Mouse (Mus musculus) erythroblast, embryonic 14.5 days (primary cell): ENCODE measurements around the gene Slc8b1. TPM values are rescaled to one million over a fixed set of nuclear protein-coding genes. Genes with fewer than 3 reads are reported as not detected.

Experiments
- H3K27me3 ChIP-seq: 2 replicates; pipeline ENCODE4 v1.6.1; 2012; ENCODE audit warnings: inconsistent platforms; ENCODE audit not compliant: control insufficient read depth
- H3K36me3 ChIP-seq: 2 replicates; pipeline ENCODE4 v1.6.1; 2012; ENCODE audit warnings: mild to moderate bottlenecking, inconsistent platforms; ENCODE audit not compliant: control insufficient read depth
- H3K4me1 ChIP-seq: 2 replicates; pipeline ENCODE4 v1.6.1; 2012; ENCODE audit warnings: inconsistent platforms; ENCODE audit not compliant: control insufficient read depth
- H3K4me3 ChIP-seq: replicated peaks from 2 replicates; pipeline ENCODE3; 2012; ENCODE audit warnings: moderate library complexity, mild to moderate bottlenecking, inconsistent platforms
- H3K9me3 ChIP-seq: 2 replicates; pipeline ENCODE4 v1.6.1; 2012; ENCODE audit warnings: low read length, inconsistent platforms, mixed read lengths; ENCODE audit not compliant: control insufficient read depth
- GATA1 ChIP-seq: IDR thresholded peaks from 2 replicates; pipeline ENCODE4 v1.6.1; 2012; ENCODE audit warnings: low read length, inconsistent platforms, mixed read lengths
- TAL1 ChIP-seq: IDR thresholded peaks from 3 replicates; pipeline ENCODE4 v1.6.1; 2012; ENCODE audit warnings: low read length, inconsistent platforms, mixed read lengths
- polyA plus RNA-seq: library from polyadenylated mRNA; stranded (reverse); fragments of >175 nt; gene quantifications from 2 replicates; pipeline ENCODE4 v1.2.3, GENCODE M21; 2012

The Slc8b1 gene
- polyA plus RNA-seq, 1 experiment = 0.02 TPM

- no peak for TF ChIP-seq GATA1
- TF ChIP-seq TAL1 = no peak
- H3K4me1 ChIP-seq = peaks cover 38% of the 10 kb centered on the region
- H3K27me3 ChIP-seq = peaks cover 22% of the 10 kb centered on the region
- no peak overlapping the region for H3K4me3 ChIP-seq
- H3K36me3 ChIP-seq = peaks cover 3% of the 10 kb centered on the region; the same call in 1 of the 2 replicates
- peaks cover 4% of the 10 kb centered on the region; the same call in 1 of the 2 replicates for H3K9me3 ChIP-seq
These were observed 3.8 kb downstream of the Slc8b1 start for GRCm38 (mm10) chr5:120514754-120515153.

DNA sequence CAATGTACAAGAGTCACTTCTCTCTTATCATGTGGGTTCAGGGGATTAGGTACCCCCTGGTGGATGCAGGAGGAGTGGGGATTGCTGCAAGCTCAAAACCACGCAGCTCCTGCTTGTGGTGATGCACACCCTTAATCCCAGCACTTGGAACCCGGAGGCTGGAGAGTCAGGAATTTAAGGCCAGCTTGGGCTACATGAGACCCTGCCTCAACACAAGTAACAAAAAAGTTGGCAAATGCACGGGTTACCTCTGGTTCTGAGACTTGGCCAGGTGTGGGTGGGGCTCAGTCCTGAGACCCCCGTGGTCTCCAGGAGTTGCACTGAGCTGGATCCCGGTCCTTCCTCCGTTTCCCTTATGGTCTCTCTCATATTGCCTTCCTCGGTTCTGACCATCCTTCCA is 4.5 kb downstream of the Slc8b1 start:
- Histone ChIP-seq H3K4me1 (peaks cover 36% of the 10 kb centered on the region), H3K27me3 (peaks cover 20% of the 10 kb centered on the region)
- no peak for TF ChIP-seq GATA1
- TF ChIP-seq TAL1 = no peak

GRCm38 (mm10) chr5:120516221-120516984 is 5.4 kb downstream of the Slc8b1 start:
- TF ChIP-seq GATA1 = no peak
- no peak for TF ChIP-seq TAL1
- no peak overlapping the region for H3K4me3 ChIP-seq
- H3K36me3 ChIP-seq = peaks cover 7% of the 10 kb centered on the region; the same call in 1 of the 2 replicates
- H3K9me3 ChIP-seq = no peaks in the 10 kb centered on the region
- H3K4me1 ChIP-seq = peaks cover 26% of the 10 kb centered on the region
- H3K27me3 ChIP-seq = peaks cover 15% of the 10 kb centered on the region

More for the DNA sequence above, 4.5 kb downstream of the Slc8b1 start:
- Histone ChIP-seq H3K36me3 (peaks cover 4% of the 10 kb centered on the region; the same call in 1 of the 2 replicates), H3K4me3 (no peak overlapping the region), H3K9me3 (peaks cover 4% of the 10 kb centered on the region; the same call in 1 of the 2 replicates)

DNA sequence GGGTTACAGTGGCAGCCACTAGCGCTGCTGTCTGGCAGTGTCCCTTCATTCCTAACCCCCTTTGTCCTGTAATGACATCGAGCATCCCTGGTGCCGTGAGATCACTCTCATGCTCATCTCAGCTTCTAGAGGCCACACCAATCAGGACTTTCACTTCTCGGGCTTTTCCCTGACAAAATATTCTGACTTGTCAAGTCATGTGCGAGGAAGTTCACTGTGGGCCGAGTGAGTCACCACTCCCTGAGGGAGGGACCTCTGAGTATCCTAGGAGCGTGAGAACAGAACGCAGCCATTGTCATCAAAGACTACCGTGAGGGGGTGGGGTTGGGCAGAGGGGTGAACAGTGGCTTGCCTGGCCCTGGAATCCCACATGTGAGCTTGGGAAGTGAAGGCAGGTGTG is 6.6 kb downstream of the Slc8b1 start:
- Histone ChIP-seq H3K4me3 (no peak overlapping the region), H3K36me3 (peaks cover 16% of the 10 kb centered on the region; the same call in 1 of the 2 replicates), H3K27me3 (peaks cover 5% of the 10 kb centered on the region), H3K9me3 (no peaks in the 10 kb centered on the region), H3K4me1 (peaks cover 19% of the 10 kb centered on the region)
- TF ChIP-seq TAL1 (no peak), GATA1 (no peak)

GRCm38 (mm10) chr5:120522649-120523048 is 11.7 kb downstream of the Slc8b1 start:
- peaks cover 4% of the 10 kb centered on the region for H3K9me3 ChIP-seq
- peaks cover 33% of the 10 kb centered on the region for H3K4me1 ChIP-seq
- H3K4me3 ChIP-seq = no peak overlapping the region
- H3K36me3 ChIP-seq = peaks cover 30% of the 10 kb centered on the region
- TF ChIP-seq GATA1 = no peak
- no peak for TF ChIP-seq TAL1
- H3K27me3 ChIP-seq = no peaks in the 10 kb centered on the region

- Histone ChIP-seq H3K4me1 (peaks cover 33% of the 10 kb centered on the region), H3K4me3 (no peak overlapping the region), H3K9me3 (peaks cover 4% of the 10 kb centered on the region), H3K27me3 (no peaks in the 10 kb centered on the region), H3K36me3 (peaks cover 29% of the 10 kb centered on the region)
- TF ChIP-seq TAL1 = no peak
- TF ChIP-seq GATA1 = no peak
These were observed 13.8 kb downstream of the Slc8b1 start for GRCm38 (mm10) chr5:120524736-120525135.

DNA sequence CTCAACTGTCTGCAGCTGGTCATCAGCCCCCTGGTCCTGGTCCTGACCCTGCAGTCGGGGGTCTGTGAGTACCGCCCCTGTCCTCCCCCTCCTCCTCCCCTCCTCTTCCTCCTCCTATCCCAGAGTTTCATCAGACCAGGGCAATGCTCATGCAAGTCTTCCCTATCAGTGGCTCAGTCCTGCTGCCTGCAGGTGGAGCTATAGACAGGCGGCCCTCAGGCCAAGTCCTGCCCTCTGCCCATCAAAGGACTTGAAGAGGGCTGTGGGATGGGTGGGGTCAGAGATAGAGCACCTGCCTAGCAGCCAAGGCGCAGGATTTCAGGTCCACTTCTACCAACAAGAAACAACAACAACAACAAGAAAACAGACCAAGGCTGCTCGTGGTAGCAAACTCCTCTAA is 14.8 kb downstream of the Slc8b1 start:
- Histone ChIP-seq H3K4me1 (peaks cover 33% of the 10 kb centered on the region), H3K27me3 (no peaks in the 10 kb centered on the region), H3K36me3 (peaks cover 27% of the 10 kb centered on the region), H3K4me3 (no peak overlapping the region), H3K9me3 (peaks cover 4% of the 10 kb centered on the region)
- TF ChIP-seq TAL1 = no peak
- no peak for TF ChIP-seq GATA1

- peaks cover 26% of the 10 kb centered on the region for H3K36me3 ChIP-seq
These were observed 15.3 kb downstream of the Slc8b1 start for GRCm38 (mm10) chr5:120526311-120526710.

DNA sequence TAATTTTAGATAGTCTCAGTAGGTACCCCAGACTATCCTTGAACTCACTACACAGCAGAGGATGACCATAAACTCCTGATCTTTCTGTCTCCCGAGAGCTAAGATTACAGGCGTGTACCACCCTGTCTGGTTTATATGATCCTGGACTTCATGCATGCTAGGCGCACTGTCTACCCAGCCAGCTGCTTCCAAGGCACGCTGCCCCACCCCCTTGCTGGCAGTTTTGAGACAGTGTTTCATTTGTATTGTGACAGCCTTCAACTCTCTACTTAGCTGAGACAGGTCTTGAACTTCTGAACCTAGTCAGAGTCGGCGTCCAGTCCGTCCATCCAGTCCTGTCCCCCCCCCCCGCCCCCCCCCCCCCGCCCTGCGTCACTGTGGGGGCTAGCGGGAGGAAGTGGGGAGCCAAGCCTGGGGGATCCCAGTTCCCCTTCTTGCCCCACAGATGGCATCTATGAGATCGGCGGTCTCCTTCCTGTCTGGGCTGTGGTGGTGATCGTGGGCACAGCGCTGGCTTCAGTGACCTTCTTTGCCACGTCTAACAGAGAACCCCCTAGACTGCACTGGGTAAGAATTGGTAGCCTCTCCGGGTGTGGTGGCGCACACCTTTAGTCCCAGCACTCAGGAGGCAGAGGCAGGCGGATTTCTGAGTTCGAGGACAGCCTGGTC is 16.5 kb downstream of the Slc8b1 start:
- Histone ChIP-seq H3K9me3 (peaks cover 4% of the 10 kb centered on the region), H3K36me3 (peaks cover 20% of the 10 kb centered on the region), H3K4me3 (no peak overlapping the region), H3K27me3 (no peaks in the 10 kb centered on the region), H3K4me1 (peaks cover 33% of the 10 kb centered on the region)
- no peak for TF ChIP-seq TAL1
- no peak for TF ChIP-seq GATA1

More at GRCm38 (mm10) chr5:120526311-120526710, 15.3 kb downstream of the Slc8b1 start:
- TF ChIP-seq TAL1 (no peak), GATA1 (no peak)
- no peaks in the 10 kb centered on the region for H3K27me3 ChIP-seq
- H3K9me3 ChIP-seq = peaks cover 4% of the 10 kb centered on the region
- no peak overlapping the region for H3K4me3 ChIP-seq
- H3K4me1 ChIP-seq = peaks cover 33% of the 10 kb centered on the region
